Mouse (Mus musculus) left cerebral cortex, postnatal 25 days (tissue): ENCODE measurements around the gene Prrx2. TPM values are rescaled to one million over a fixed set of nuclear protein-coding genes. Genes with fewer than 3 reads are reported as not detected.

Experiments used
- DNase-seq, 2 experiments: peaks; one replicate each; pipeline ENCODE4 v3.0.0; 2022; ENCODE audit warnings: low spot score in 2 of 2, mixed read lengths in 1 of 2
- intact Hi-C: fragments of 180-260 bp; cut with DNase I; formaldehyde crosslinking; loops from one replicate; pipeline ENCODE4 v1.15.1; 2025
- total RNA-seq, 2 experiments: library from RNA; stranded (reverse); gene quantifications; 2 replicates each; pipeline ENCODE4 v1.2.3; 2021

The Prrx2 gene
- total RNA-seq, 2 experiments from 2014 or later = 1.3 to 2.4 TPM

- no peak for DNase-seq
- intact Hi-C loops = no loop called here
Measured at GRCm38 (mm10) chr2:30819873-30820272, 14.9 kb upstream of the Prrx2 start.

- intact Hi-C loops = no loop called here
- no peak for DNase-seq
Measured at GRCm38 (mm10) chr2:30821073-30821472, 13.7 kb upstream of the Prrx2 start.

GRCm38 (mm10) chr2:30822460-30822859 is 12.3 kb upstream of the Prrx2 start:
- intact Hi-C loops = no loop called here
- no peak for DNase-seq

- intact Hi-C loops = no loop called here
- DNase-seq = no peak
Measured at GRCm38 (mm10) chr2:30823385-30824153, 11.2 kb upstream of the Prrx2 start.

- DNase-seq = peak; percentile 49 to 66
- intact Hi-C loops = loop anchor here (5.0 kb wide), 1 partner anchor 100 kb away; the partner anchor contains the start of gene Ptges
Measured at GRCm38 (mm10) chr2:30826825-30827748, 7.7 kb upstream of the Prrx2 start.

GRCm38 (mm10) chr2:30827749-30828475 is 6.9 kb upstream of the Prrx2 start:
- intact Hi-C loops = loop anchor here (5.0 kb wide), 1 partner anchor 99 kb away; the partner anchor contains the start of gene Ptges
- DNase-seq = peak; percentile 94 to 96

GRCm38 (mm10) chr2:30829315-30829714 is 5.5 kb upstream of the Prrx2 start:
- intact Hi-C loops = loop anchor here (5.0 kb wide), 1 partner anchor 98 kb away; the partner anchor contains the start of gene Ptges
- no peak for DNase-seq

- no peak for DNase-seq
- intact Hi-C loops = no loop called here
Measured at GRCm38 (mm10) chr2:30830283-30830795, 4.4 kb upstream of the Prrx2 start, which contains the start of gene Asb6. Gene Asb6, minus strand, starts transcription at chr2:30830333.

GRCm38 (mm10) chr2:30833644-30834043 is 1.1 kb upstream of the Prrx2 start:
- intact Hi-C loops = no loop called here
- no peak for DNase-seq

GRCm38 (mm10) chr2:30836238-30836990 is 1.6 kb downstream of the Prrx2 start:
- peak in 1 of 2 experiments; percentile 47 for DNase-seq

GRCm38 (mm10) chr2:30842615-30843014 is 7.8 kb downstream of the Prrx2 start:
- DNase-seq = no peak
- intact Hi-C loops = no loop called here

More at GRCm38 (mm10) chr2:30836238-30836990, 1.6 kb downstream of the Prrx2 start:
- intact Hi-C loops = no loop called here

- no peak for DNase-seq
- intact Hi-C loops = no loop called here
Measured at GRCm38 (mm10) chr2:30845152-30846070, 10.6 kb downstream of the Prrx2 start.

- intact Hi-C loops = no loop called here
- no peak for DNase-seq
Measured at GRCm38 (mm10) chr2:30846236-30846635, 11.5 kb downstream of the Prrx2 start.

- DNase-seq = no peak
- intact Hi-C loops = no loop called here
Measured at GRCm38 (mm10) chr2:30846723-30847122, 12.0 kb downstream of the Prrx2 start.

GRCm38 (mm10) chr2:30848184-30848583 is 13.4 kb downstream of the Prrx2 start:
- intact Hi-C loops = no loop called here
- no peak for DNase-seq

- intact Hi-C loops = no loop called here
- DNase-seq = no peak
Measured at GRCm38 (mm10) chr2:30850581-30850980, 15.8 kb downstream of the Prrx2 start.

GRCm38 (mm10) chr2:30852771-30853313 is 18.1 kb downstream of the Prrx2 start:
- intact Hi-C loops = no loop called here
- DNase-seq = no peak
